Mouse (Mus musculus) ES-Bruce4 (cell line): ENCODE results near the gene Selenof. TPM values are rescaled to one million over a fixed set of nuclear protein-coding genes. Genes with fewer than 3 reads are reported as not detected.

Source experiments
- H3K27ac ChIP-seq: 2 replicates; pipeline ENCODE4 v1.5.1; 2012; ENCODE audit warnings: low read length, inconsistent platforms; ENCODE audit not compliant: insufficient read depth
- H3K27me3 ChIP-seq: 2 replicates; pipeline ENCODE4 v1.6.1; 2012; ENCODE audit warnings: mild to moderate bottlenecking, low read length, inconsistent platforms; ENCODE audit not compliant: control insufficient read depth, poor library complexity, insufficient read depth, severe bottlenecking
- H3K36me3 ChIP-seq: 2 replicates; pipeline ENCODE4 v1.6.1; 2012; ENCODE audit warnings: inconsistent platforms, mild to moderate bottlenecking, low read length, moderate library complexity; ENCODE audit not compliant: control insufficient read depth, poor library complexity, insufficient read depth, severe bottlenecking
- H3K4me1 ChIP-seq: one replicate; pipeline ENCODE4 v1.8.1; 2011; ENCODE audit warnings: low read length; ENCODE audit not compliant: control insufficient read depth, insufficient read depth
- H3K4me3 ChIP-seq: 2 replicates; pipeline ENCODE4 v1.5.1; 2011; ENCODE audit warnings: low read depth, mild to moderate bottlenecking, low read length
- H3K9ac ChIP-seq: 2 replicates; pipeline ENCODE4 v1.6.1; 2012; ENCODE audit warnings: low read depth, mild to moderate bottlenecking, inconsistent platforms; ENCODE audit not compliant: poor library complexity, severe bottlenecking
- H3K9me3 ChIP-seq: replicated peaks from 2 replicates; pipeline ENCODE4 v1.6.1; 2012; ENCODE audit warnings: mild to moderate bottlenecking, low read length, inconsistent platforms; ENCODE audit not compliant: control insufficient read depth, poor library complexity, insufficient read depth, severe bottlenecking
- CTCF ChIP-seq: IDR thresholded peaks from one replicate; pipeline ENCODE4 v1.8.1; 2011; ENCODE audit warnings: low read depth, low read length
- EP300 ChIP-seq: IDR thresholded peaks from 2 replicates; pipeline ENCODE4 v1.6.1; 2011; ENCODE audit warnings: low read depth, low read length; ENCODE audit not compliant: insufficient read depth
- POLR2A ChIP-seq: IDR thresholded peaks from one replicate; pipeline ENCODE4 v1.8.1; 2011; ENCODE audit warnings: low read length; ENCODE audit not compliant: insufficient read depth
- polyA plus RNA-seq: library from polyadenylated mRNA; stranded (reverse); fragments of >200 nt; gene quantifications from 2 replicates; pipeline ENCODE4 v1.2.4, GENCODE M21; 2011; ENCODE audit warnings: low read depth; ENCODE audit not compliant: missing spikeins, insufficient read depth, insufficient read length

Selenof gene
- polyA plus RNA-seq, 1 experiment, result 227 TPM

DNA sequence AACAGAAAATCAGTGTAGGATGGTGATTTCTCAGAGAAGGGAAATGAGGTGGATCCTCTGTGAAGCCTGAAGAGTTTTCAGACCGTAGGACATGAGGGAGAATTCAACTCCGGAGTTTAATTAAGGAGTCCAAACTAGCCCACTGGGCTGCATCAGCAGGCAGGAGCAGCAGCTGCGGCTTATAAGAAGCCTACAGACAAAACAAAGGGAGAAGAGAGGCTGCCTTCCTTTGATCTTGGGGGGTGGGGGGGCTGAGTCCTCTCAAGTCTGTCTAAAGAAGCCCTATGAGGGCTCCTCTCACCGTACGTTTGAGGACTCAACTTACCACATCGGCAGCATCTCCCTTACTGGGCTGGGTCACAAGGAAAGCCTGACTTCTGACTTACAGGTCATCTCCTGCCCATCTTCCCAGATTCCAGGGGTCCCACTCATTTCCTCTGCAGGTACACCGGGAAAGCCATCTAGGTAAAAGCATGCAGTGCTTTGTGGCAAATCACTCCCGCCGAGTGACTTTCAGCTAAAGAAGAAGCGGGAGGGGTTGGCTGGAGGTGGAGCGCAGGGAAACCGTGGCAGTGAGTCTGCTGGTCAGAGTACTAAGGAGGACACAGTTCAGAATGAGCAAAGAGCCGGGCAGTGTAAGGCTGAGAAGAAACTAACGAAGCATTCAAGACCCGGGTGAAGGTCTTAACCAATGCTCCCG is 13.3 kb upstream of the Selenof start:
- TF ChIP-seq CTCF, result no peak
- no peak for TF ChIP-seq POLR2A
- TF ChIP-seq EP300, result no peak
- no peaks in the 10 kb centered on the region for H3K36me3 ChIP-seq
- H3K4me3 ChIP-seq, result peak overlapping the region; percentile 34
- peaks cover 4% of the 10 kb centered on the region for H3K4me1 ChIP-seq
- peak overlapping the region; percentile 38; the same call in 1 of the 2 replicates for H3K9ac ChIP-seq
- no peaks in the 10 kb centered on the region for H3K9me3 ChIP-seq
- no peaks in the 10 kb centered on the region for H3K27me3 ChIP-seq
- no peak overlapping the region for H3K27ac ChIP-seq

DNA sequence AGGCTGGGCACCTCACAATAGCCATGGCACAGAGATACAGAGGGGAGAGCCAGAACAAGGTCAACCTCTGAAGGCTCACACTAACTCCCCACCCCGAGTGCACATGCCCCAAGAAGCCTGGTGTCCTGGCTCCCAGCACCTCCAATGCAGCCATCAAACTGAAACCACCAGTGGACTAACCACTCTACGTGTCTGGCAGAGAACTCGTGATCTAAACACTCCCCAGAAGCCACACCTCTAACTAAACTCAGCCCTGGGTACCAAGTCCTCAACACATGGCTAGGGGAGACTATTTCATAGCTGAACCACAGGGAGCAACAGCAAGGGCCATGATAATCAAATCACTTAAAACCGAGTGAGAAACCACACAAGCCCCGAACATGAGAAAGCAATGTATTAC is 11.8 kb upstream of the Selenof start:
- Histone ChIP-seq H3K9ac (no peak overlapping the region), H3K27ac (no peak overlapping the region), H3K36me3 (no peaks in the 10 kb centered on the region), H3K4me1 (peaks cover 3% of the 10 kb centered on the region), H3K27me3 (no peaks in the 10 kb centered on the region), H3K4me3 (no peak overlapping the region), H3K9me3 (no peaks in the 10 kb centered on the region)
- TF ChIP-seq POLR2A, result no peak
- TF ChIP-seq CTCF, result no peak
- no peak for TF ChIP-seq EP300

DNA sequence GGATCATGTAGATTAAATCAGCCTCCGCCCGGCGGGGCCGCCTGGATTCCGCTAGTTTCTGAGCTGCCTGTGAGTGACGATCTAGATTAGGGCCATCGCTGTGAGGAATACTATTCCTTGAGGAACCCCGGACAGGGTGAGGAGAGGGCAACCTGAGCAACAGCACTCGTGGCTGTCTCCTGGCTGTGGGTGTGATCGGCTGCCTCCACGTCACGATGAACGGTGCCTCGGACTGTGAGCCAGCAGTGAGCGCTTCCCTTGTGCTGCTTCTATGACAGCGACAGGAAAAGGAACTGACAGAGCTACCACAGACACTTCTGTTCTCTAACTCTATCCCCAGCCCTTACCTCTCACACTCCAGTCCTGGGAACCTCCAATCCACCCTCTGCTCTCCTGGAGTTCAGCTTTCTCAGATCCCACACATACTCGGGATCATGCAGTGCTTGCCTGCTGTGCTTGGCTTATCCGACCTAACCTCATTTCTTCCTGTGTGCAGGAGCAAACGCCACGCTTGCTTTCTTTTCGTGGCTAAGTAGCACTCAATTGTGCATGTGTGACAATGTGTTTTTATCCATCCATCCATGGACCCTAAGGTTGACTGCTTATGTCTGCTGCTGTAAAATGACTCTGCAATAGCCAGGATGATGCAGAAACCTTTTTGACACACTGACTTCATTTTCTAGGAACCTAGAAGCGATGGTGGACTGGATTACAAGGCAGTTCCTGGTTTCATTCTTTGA is 8.4 kb upstream of the Selenof start:
- H3K4me3 ChIP-seq, result 0 out of 2 replicates have a peak overlapping the region, but pooled peaks have one; percentile 1
- H3K9me3 ChIP-seq, result no peaks in the 10 kb centered on the region
- no peak overlapping the region for H3K9ac ChIP-seq
- H3K27ac ChIP-seq, result no peak overlapping the region
- no peaks in the 10 kb centered on the region for H3K36me3 ChIP-seq
- TF ChIP-seq CTCF (no peak), POLR2A (no peak), EP300 (no peak)
- peaks cover 1% of the 10 kb centered on the region for H3K4me1 ChIP-seq
- no peaks in the 10 kb centered on the region for H3K27me3 ChIP-seq

DNA sequence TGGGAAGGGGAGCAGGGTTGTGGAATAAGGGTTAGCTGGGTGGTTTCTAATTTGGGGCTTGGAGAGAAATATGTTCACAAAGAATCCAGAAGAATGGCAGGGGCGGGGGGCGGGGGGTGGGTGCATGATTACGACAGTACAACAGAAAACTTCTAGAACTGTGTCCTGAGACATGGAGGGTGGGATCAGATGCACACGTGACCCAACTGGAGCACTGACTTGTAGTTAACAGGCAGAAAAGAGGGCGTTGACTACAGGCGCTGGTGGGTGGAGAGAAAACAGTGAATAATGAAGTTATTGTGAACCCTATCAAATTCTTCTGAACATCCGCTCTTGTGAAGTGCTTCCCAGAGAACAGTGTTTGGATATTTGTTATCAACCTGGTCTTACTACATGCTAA is 6.2 kb upstream of the Selenof start:
- no peak overlapping the region for H3K4me3 ChIP-seq
- TF ChIP-seq POLR2A (no peak), EP300 (no peak), CTCF (no peak)

DNA sequence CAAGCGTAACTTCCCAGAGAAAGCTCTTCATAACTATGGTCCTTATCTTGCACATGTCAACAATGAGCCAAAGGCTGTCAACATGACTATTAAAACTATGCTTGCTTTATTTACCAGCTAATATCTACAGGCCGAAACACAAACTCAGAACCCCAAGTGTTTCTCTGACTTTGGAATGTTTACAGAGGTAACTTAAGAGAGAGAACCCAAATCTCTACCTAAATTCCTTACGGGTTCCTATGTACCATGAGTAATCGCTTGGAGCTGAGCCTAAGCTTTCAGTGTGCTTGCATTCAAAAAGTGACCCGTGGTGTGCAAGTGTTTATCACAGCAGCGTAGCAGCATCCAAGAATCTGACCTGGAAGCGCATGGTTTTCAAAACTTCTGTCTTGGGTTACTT is 4.9 kb upstream of the Selenof start:
- H3K27ac ChIP-seq, result no peak overlapping the region
- H3K9me3 ChIP-seq, result no peaks in the 10 kb centered on the region
- H3K4me3 ChIP-seq, result no peak overlapping the region
- TF ChIP-seq POLR2A (no peak), CTCF (no peak), EP300 (no peak)
- no peaks in the 10 kb centered on the region for H3K36me3 ChIP-seq
- H3K27me3 ChIP-seq, result no peaks in the 10 kb centered on the region
- no peak overlapping the region for H3K9ac ChIP-seq
- H3K4me1 ChIP-seq, result peaks cover 1% of the 10 kb centered on the region

More for the DNA sequence above, 6.2 kb upstream of the Selenof start:
- H3K36me3 ChIP-seq, result no peaks in the 10 kb centered on the region
- peaks cover 1% of the 10 kb centered on the region for H3K4me1 ChIP-seq
- H3K27ac ChIP-seq, result no peak overlapping the region
- H3K27me3 ChIP-seq, result no peaks in the 10 kb centered on the region
- H3K9me3 ChIP-seq, result no peaks in the 10 kb centered on the region
- H3K9ac ChIP-seq, result no peak overlapping the region

DNA sequence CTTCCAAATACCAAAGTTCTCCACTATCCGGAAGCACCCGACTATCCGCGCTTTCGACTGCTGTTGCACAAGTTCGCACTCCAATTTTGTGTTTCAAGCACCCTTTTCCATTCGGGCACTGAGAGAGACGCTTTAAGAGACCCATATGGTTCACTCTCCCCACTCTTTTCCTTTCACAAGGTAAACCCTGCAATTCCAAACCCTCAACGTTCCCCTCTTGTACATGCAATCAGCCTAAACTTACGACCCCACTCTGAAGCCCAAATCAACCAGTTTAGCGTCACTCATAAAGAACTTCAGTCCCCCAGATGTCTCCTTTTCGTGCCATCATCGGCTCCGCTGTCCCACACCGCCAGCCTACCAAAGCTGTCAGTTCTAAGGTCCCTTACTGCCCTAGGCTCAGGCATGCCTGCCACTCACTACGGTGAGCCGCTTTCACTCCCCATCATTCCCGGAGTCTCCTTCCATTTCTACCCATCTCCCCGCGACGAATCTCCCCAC is 1.2 kb upstream of the Selenof start:
- peak overlapping the region; percentile 96 for H3K4me3 ChIP-seq
- peak overlapping the region; percentile 91 for H3K9ac ChIP-seq
- TF ChIP-seq CTCF (no peak), POLR2A (no peak), EP300 (no peak)
- H3K27ac ChIP-seq, result no peak overlapping the region
- no peaks in the 10 kb centered on the region for H3K27me3 ChIP-seq
- H3K9me3 ChIP-seq, result no peaks in the 10 kb centered on the region
- peaks cover 7% of the 10 kb centered on the region for H3K36me3 ChIP-seq
- H3K4me1 ChIP-seq, result no peaks in the 10 kb centered on the region
